Mouse (Mus musculus) fibroblast of lung, adult 2 months (primary cell): ENCODE measurements around the gene Trim31.
"Not testable (repeated sequence)": the region's sequence is repeated elsewhere in the genome, so short reads cannot be mapped to it uniquely, and the experiment has no call there.

Experiments used
- DNase-seq: peaks from one replicate; pipeline ENCODE4 v3.0.0-alpha.2; 2011; ENCODE audit warnings: low read depth

Trim31 gene

GRCm38 (mm10) chr17:36897552-36898205 lies at the start of gene Trim31:
Gene Trim31 (plus strand): TSS chr17:36898118.
- no peak for DNase-seq

- DNase-seq, result no peak
These were observed 49.0 kb upstream of the Trim31 start for GRCm38 (mm10) chr17:36848911-36849310.

- no peak for DNase-seq
These were observed 47.9 kb upstream of the Trim31 start for GRCm38 (mm10) chr17:36849992-36850391.

GRCm38 (mm10) chr17:36851200-36851599 lies 46.7 kb upstream of the Trim31 start:
- no peak for DNase-seq

GRCm38 (mm10) chr17:36851627-36852026 lies 46.3 kb upstream of the Trim31 start:
- no peak for DNase-seq

GRCm38 (mm10) chr17:36855484-36855883 lies 42.4 kb upstream of the Trim31 start:
- no peak for DNase-seq

- no peak for DNase-seq
These were observed 41.7 kb upstream of the Trim31 start for GRCm38 (mm10) chr17:36856236-36856635.

GRCm38 (mm10) chr17:36858181-36858580 lies 39.7 kb upstream of the Trim31 start:
- no peak for DNase-seq

GRCm38 (mm10) chr17:36861680-36862079 lies 36.2 kb upstream of the Trim31 start:
- DNase-seq, result no peak

- DNase-seq, result no peak
These were observed 31.0 kb upstream of the Trim31 start, which contains the start of gene Trim15 for GRCm38 (mm10) chr17:36866719-36867527. Gene Trim15 (minus strand): TSS chr17:36867210.

- DNase-seq, result no peak
These were observed 29.1 kb upstream of the Trim31 start for GRCm38 (mm10) chr17:36868836-36869235.

- DNase-seq, result no peak
These were observed 28.5 kb upstream of the Trim31 start, which contains the start of gene Trim10 for GRCm38 (mm10) chr17:36869284-36869954. Gene Trim10 (plus strand): TSS chr17:36869574.

- no peak for DNase-seq
These were observed 27.7 kb upstream of the Trim31 start for GRCm38 (mm10) chr17:36869955-36870810.

- DNase-seq, result no peak
These were observed 23.3 kb upstream of the Trim31 start for GRCm38 (mm10) chr17:36874636-36875035.

GRCm38 (mm10) chr17:36883350-36883749 lies 14.6 kb upstream of the Trim31 start:
- DNase-seq, result no peak

- DNase-seq, result no peak
These were observed 12.7 kb upstream of the Trim31 start for GRCm38 (mm10) chr17:36885132-36885790.

- DNase-seq, result no peak
These were observed 7.6 kb upstream of the Trim31 start, which contains the start of gene Trim40 for GRCm38 (mm10) chr17:36890073-36890903. Gene Trim40 (minus strand): TSS chr17:36890123.

- DNase-seq, result not testable (repeated sequence)
These were observed 6.4 kb upstream of the Trim31 start for GRCm38 (mm10) chr17:36891496-36891895.

- peak; percentile 25 for DNase-seq
These were observed 5.6 kb upstream of the Trim31 start for GRCm38 (mm10) chr17:36892362-36892761.

- DNase-seq, result no peak
These were observed 4.5 kb upstream of the Trim31 start for GRCm38 (mm10) chr17:36893387-36893786.
